Mouse (Mus musculus) left cerebral cortex, adult 2 months (tissue): ENCODE measurements around the gene Smim6. TPM values are rescaled to one million over a fixed set of nuclear protein-coding genes. Genes with fewer than 3 reads are reported as not detected.
A peak's percentile ranks its signal among the peaks of the same experiment; 100 is the strongest.

ENCODE experiments used
- DNase-seq, 2 experiments: peaks; one replicate each; pipeline ENCODE4 v3.0.0; 2021 to 2022; ENCODE audit warnings: low spot score in 2 of 2, mixed read lengths in 1 of 2; ENCODE audit errors: extremely low spot score in 1 of 2
- H3K27ac ChIP-seq: fragments of 200-600 bp; 2 replicates; pipeline ENCODE4 v1.8.1; 2022
- H3K4me3 ChIP-seq: fragments of 200-600 bp; 2 replicates; pipeline ENCODE4 v1.8.1; 2022
- CTCF ChIP-seq: fragments of 200-600 bp; IDR thresholded peaks from 2 replicates; pipeline ENCODE4 v1.8.1; 2022; ENCODE audit warnings: antibody characterized with exemption, mild to moderate bottlenecking, moderate library complexity
- intact Hi-C: fragments of 180-260 bp; cut with DNase I; formaldehyde crosslinking; loops from one replicate; pipeline ENCODE4 v1.15.1; 2025
- total RNA-seq, 2 experiments: library from RNA; stranded (reverse); gene quantifications; 2 replicates each; pipeline ENCODE4 v1.2.3; 2021

Gene Smim6
- total RNA-seq, 2 experiments from 2014 or later, result not detected

- Histone ChIP-seq H3K27ac (no peak overlapping the region), H3K4me3 (no peak overlapping the region)
- intact Hi-C loops, result no loop called here
- DNase-seq, result no peak
- no peak for TF ChIP-seq CTCF
Observed at GRCm38 (mm10) chr11:115954712-115955111, 42.9 kb downstream of the Smim6 start.

GRCm38 (mm10) chr11:115955195-115955858 is 43.5 kb downstream of the Smim6 start:
- no peak for DNase-seq
- TF ChIP-seq CTCF, result no peak
- intact Hi-C loops, result no loop called here
- H3K27ac ChIP-seq, result peak overlapping the region; percentile 64
- no peak overlapping the region for H3K4me3 ChIP-seq

- no peak for TF ChIP-seq CTCF
- no peak overlapping the region for H3K4me3 ChIP-seq
- no peak for DNase-seq
- peak overlapping the region; percentile 59 for H3K27ac ChIP-seq
- intact Hi-C loops, result no loop called here
Observed at GRCm38 (mm10) chr11:115956453-115956852, 44.6 kb downstream of the Smim6 start.

GRCm38 (mm10) chr11:115957971-115958370 is 46.2 kb downstream of the Smim6 start:
- Histone ChIP-seq H3K4me3 (no peak overlapping the region), H3K27ac (peak overlapping the region; percentile 59; the same call in 1 of the 2 replicates)
- DNase-seq, result no peak
- intact Hi-C loops, result no loop called here
- no peak for TF ChIP-seq CTCF

- no peak overlapping the region for H3K27ac ChIP-seq
- intact Hi-C loops, result no loop called here
- DNase-seq, result no peak
- no peak for TF ChIP-seq CTCF
- no peak overlapping the region for H3K4me3 ChIP-seq
Observed at GRCm38 (mm10) chr11:115959018-115959417, 47.2 kb downstream of the Smim6 start.

GRCm38 (mm10) chr11:115962651-115963412 is 51.0 kb downstream of the Smim6 start:
- H3K4me3 ChIP-seq, result no peak overlapping the region
- no peak for TF ChIP-seq CTCF
- no peak for DNase-seq

More at GRCm38 (mm10) chr11:115962651-115963412, 51.0 kb downstream of the Smim6 start:
- no peak overlapping the region for H3K27ac ChIP-seq
- intact Hi-C loops, result no loop called here

Other genes starting within 250 kb of the Smim6 start
- gene Grb2, start 203.4 kb upstream of the Smim6 start, total RNA-seq, result 100 to 1,000 TPM; 186 to 196 TPM
- 10 to 100 TPM; 62.3 to 62.7 TPM for gene Tmem94, start 146.6 kb upstream of the Smim6 start, total RNA-seq
- 10 to 100 TPM; 18.1 to 18.8 TPM for gene Caskin2, start 98.4 kb upstream of the Smim6 start, total RNA-seq
- gene Tsen54, start 97.3 kb upstream of the Smim6 start, total RNA-seq, result 10 to 100 TPM; 12.4 to 14.2 TPM
- 1 to 10 TPM; 2.3 to 3.6 TPM for gene Llgl2, start 88.0 kb upstream of the Smim6 start, total RNA-seq
- gene Myo15b, start 53.6 kb upstream of the Smim6 start, total RNA-seq, result under 1 TPM; 0.36 to 0.79 TPM
- gene Smim5, start 12.1 kb upstream of the Smim6 start, total RNA-seq, result under 1 TPM in 1 of 2 experiments, not detected in 1; 0.52 TPM
- 10 to 100 TPM; 46.7 to 50.1 TPM for gene Sap30bp, start 21.3 kb downstream of the Smim6 start, total RNA-seq
- 10 to 100 TPM; 27.1 to 29.4 TPM for gene Recql5, start 21.5 kb downstream of the Smim6 start, total RNA-seq
- 1 to 10 TPM; 5.1 to 5.7 TPM for gene Itgb4, start 62.7 kb downstream of the Smim6 start, total RNA-seq
- gene Galk1, start 100.7 kb downstream of the Smim6 start, total RNA-seq, result 10 to 100 TPM; 13.3 to 13.9 TPM
- gene H3f3b, start 115.9 kb downstream of the Smim6 start, total RNA-seq, result 100 to 1,000 TPM; 247 to 254 TPM
- gene Unk, start 118.3 kb downstream of the Smim6 start, total RNA-seq, result 10 to 100 TPM; 22.7 to 24.6 TPM
- gene Unc13d, start 165.9 kb downstream of the Smim6 start, total RNA-seq, result 1 to 10 TPM; 1.5 to 2.0 TPM
- gene Wbp2, start 175.0 kb downstream of the Smim6 start, total RNA-seq, result 100 to 1,000 TPM; 387 to 414 TPM
- 1 to 10 TPM; 5.2 to 8.0 TPM for gene Trim47, start 215.2 kb downstream of the Smim6 start, total RNA-seq
- 1 to 10 TPM; 7.6 to 9.1 TPM for gene Trim65, start 219.1 kb downstream of the Smim6 start, total RNA-seq
- gene Mrpl38, start 226.9 kb downstream of the Smim6 start, total RNA-seq, result 10 to 100 TPM; 59.4 to 66.8 TPM